Mouse (Mus musculus) midbrain, embryonic 10.5 days (tissue): ENCODE measurements around the gene Runx1. TPM values are rescaled to one million over a fixed set of nuclear protein-coding genes. Genes with fewer than 3 reads are reported as not detected.
A peak's percentile ranks its signal among the peaks of the same experiment; 100 is the strongest.

Source experiments
- DNase-seq: peaks from one replicate; pipeline ENCODE4 v3.0.0-alpha.2; 2017; ENCODE audit warnings: low spot score
- H3K27ac ChIP-seq: fragments of 300-500 bp; sonication (generic); replicated peaks from 2 replicates; pipeline ENCODE4 v1.5.1; 2016; ENCODE audit warnings: mild to moderate bottlenecking
- H3K27me3 ChIP-seq: fragments of 300-500 bp; sonication (generic); 2 replicates; pipeline ENCODE4 v1.6.1; 2016; ENCODE audit warnings: low read depth, mild to moderate bottlenecking; ENCODE audit not compliant: poor library complexity, severe bottlenecking
- H3K36me3 ChIP-seq: fragments of 300-500 bp; sonication (generic); 2 replicates; pipeline ENCODE4 v1.6.1; 2016; ENCODE audit warnings: mild to moderate bottlenecking, moderate library complexity
- H3K4me1 ChIP-seq: fragments of 300-500 bp; sonication (generic); 2 replicates; pipeline ENCODE4 v1.6.1; 2016
- H3K4me3 ChIP-seq: fragments of 300-500 bp; sonication (generic); 2 replicates; pipeline ENCODE4 v1.5.1; 2016; ENCODE audit warnings: mild to moderate bottlenecking, moderate library complexity
- H3K9me3 ChIP-seq: fragments of 300-500 bp; sonication (generic); replicated peaks from 2 replicates; pipeline ENCODE4 v1.6.1; 2016; ENCODE audit warnings: mild to moderate bottlenecking
- WGBS: fragments of 180-500 bp; shearing (Covaris S2); methylation state at CpG from one replicate; pipeline ENCODE4 v1.1.7; 2016; 5-methylcytosine and 5-hydroxymethylcytosine counted together
- polyA plus RNA-seq: library from polyadenylated mRNA; unstranded; fragments of >200 nt; fragmentation: Nextera tagmentation; extraction: Ambion mirVana; gene quantifications from 2 replicates; pipeline ENCODE4 v1.2.1, GENCODE M21; 2016

Runx1 gene
- polyA plus RNA-seq, 1 experiment from 2014 or later: 1.0 TPM

DNA sequence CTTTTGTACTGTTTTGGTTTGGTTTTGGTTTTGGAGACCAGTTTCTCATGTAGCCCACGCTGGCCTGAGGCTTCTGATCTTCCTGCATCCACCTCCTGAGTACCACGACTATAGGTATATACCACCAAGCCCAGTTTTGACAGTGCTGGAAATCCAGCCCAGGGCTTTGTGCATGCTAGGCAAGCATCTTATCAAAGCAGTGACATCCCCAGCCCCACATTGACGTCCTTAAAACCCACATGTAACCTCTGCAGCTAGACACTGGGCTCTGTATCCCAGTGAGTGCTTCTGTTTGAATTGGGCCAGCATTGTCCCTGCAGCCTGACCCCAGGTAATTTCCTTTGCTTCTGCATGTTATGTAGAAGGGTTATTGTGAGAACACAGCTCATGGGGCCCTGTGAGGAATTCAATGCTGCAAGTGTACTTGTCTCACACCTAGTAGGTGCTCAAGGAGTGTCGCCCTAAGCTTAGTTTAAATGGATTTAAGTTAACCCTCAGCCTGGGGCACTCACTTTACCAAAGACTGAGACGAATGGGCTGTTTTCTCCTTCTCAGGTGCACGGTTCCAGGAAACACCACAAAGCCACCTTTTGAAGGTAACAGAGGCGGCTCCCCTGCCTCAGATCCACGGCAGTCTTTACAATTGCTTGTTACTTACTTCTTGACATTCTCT is 15.2 kb downstream of the Runx1 start:
- DNase-seq: no peak
- H3K27ac ChIP-seq: no peak overlapping the region
- 0 out of 2 replicates have a peak, but pooled peaks cover 5% of the 10 kb centered on the region for H3K4me1 ChIP-seq
- no peaks in the 10 kb centered on the region for H3K36me3 ChIP-seq
- 83% methylated on average over 8 of the region's 8 CpGs for WGBS
- no peaks in the 10 kb centered on the region for H3K9me3 ChIP-seq
- H3K4me3 ChIP-seq: no peak overlapping the region
- no peaks in the 10 kb centered on the region for H3K27me3 ChIP-seq

DNA sequence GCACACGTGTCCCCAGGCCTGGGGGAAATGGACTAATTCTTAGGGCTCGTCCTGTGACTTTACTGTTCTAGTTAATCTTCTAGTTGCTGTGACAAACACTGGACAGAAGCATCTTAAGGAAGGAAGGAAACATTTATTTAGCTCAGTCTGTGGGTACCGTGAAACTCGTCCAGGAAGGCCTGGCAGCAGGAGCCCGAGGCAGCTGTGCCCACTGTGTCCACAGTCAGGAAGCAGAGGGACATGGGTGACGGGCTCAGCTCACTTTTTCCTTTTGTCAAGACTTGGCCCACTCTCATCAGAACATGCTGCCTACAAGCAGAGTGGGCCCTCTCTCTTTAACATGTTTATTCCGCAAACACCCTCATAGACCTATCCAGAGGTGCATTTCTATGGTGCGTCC is 18.2 kb downstream of the Runx1 start:
- no peaks in the 10 kb centered on the region for H3K36me3 ChIP-seq
- H3K27ac ChIP-seq: no peak overlapping the region
- H3K4me3 ChIP-seq: no peak overlapping the region
- 0 out of 2 replicates have a peak, but pooled peaks cover 5% of the 10 kb centered on the region for H3K4me1 ChIP-seq
- H3K9me3 ChIP-seq: no peaks in the 10 kb centered on the region
- whole genome bisulfite sequencing: 88% methylated on average over 8 of the region's 8 CpGs
- DNase-seq: no peak
- H3K27me3 ChIP-seq: no peaks in the 10 kb centered on the region

DNA sequence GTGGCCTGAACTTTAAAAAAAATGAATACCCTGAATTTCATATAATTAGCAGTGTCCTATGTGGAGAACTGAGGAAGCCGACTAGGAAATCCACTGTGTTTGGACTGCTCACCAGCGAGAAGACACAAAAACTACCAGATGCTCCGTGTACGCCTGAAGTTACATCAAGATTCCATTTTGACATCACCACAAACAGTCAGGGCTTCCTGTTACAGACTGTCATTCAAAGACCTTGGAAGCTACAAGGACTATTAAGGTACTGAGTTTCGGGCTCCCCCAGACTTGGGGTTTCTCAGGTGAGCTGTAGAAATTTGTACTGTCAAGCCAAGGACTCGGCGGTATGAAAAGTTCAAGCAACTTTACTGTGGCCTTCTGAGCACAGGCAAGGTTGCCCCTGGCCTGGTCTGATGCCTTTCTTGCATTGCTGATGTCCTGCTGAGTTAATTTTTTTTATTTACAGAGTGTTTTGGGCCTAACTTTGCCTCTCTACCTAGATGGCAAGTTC is 22.8 kb downstream of the Runx1 start:
- Histone ChIP-seq H3K4me1 (no peaks in the 10 kb centered on the region), H3K9me3 (no peaks in the 10 kb centered on the region), H3K27ac (no peak overlapping the region), H3K4me3 (no peak overlapping the region), H3K27me3 (no peaks in the 10 kb centered on the region), H3K36me3 (no peaks in the 10 kb centered on the region)
- no peak for DNase-seq
- WGBS: 96% methylated on average over 7 of the region's 7 CpGs

DNA sequence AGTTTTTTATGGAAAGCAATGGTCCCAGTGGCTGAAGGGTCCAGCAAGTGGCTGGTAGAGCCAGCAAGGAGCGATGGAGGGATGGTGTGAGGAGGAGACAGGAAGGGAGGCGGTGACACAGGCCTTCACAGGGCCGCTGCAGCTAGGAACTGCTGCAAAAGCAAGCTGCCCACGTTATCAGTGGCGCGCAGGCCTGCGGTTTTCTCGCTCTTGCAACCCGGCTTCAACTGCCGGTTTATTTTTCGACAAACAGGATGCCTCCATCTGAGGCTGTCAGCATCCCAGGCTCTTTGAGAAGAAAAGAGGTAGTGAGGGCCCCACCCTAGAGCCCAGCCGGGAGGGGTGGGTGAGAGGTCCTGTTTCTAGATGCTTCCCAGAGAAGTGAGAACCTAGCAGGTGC is 24.4 kb downstream of the Runx1 start:
- Histone ChIP-seq H3K4me3 (no peak overlapping the region), H3K4me1 (no peaks in the 10 kb centered on the region), H3K36me3 (no peaks in the 10 kb centered on the region), H3K9me3 (no peaks in the 10 kb centered on the region), H3K27ac (no peak overlapping the region), H3K27me3 (no peaks in the 10 kb centered on the region)
- no peak for DNase-seq
- WGBS: 80% methylated on average over 12 of the region's 12 CpGs

GRCm38 (mm10) chr16:92800845-92801244 is 25.1 kb downstream of the Runx1 start:
- Histone ChIP-seq H3K4me1 (no peaks in the 10 kb centered on the region), H3K4me3 (no peak overlapping the region), H3K36me3 (no peaks in the 10 kb centered on the region), H3K27me3 (no peaks in the 10 kb centered on the region), H3K9me3 (no peaks in the 10 kb centered on the region), H3K27ac (no peak overlapping the region)
- no peak for DNase-seq
- WGBS: 82% methylated on average over 5 of the region's 5 CpGs

DNA sequence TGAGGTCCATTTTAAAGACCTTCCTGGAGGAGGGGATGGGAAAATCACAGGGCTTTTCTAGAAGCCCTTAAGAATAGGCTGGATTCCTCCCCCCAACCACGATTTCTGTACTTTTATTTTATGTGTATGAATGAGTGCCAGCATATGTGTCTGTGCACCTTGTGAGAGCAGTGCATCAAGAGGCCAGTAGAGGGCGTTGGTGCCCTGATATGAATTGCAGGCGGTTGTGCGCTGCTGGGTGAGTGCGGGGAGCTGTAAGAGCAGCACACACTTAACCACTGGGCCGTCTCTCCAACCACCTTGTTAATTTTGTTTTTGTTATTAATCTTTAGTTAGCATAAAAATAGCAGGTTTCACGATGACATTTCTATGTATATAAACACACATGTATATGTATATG is 26.0 kb downstream of the Runx1 start:
- Histone ChIP-seq H3K4me3 (no peak overlapping the region), H3K4me1 (no peaks in the 10 kb centered on the region), H3K36me3 (no peaks in the 10 kb centered on the region), H3K9me3 (no peaks in the 10 kb centered on the region), H3K27ac (no peak overlapping the region), H3K27me3 (no peaks in the 10 kb centered on the region)
- no peak for DNase-seq
- WGBS: 89% methylated on average over 7 of the region's 7 CpGs

- 28% methylated on average over 6 of the region's 6 CpGs for WGBS
- Histone ChIP-seq H3K9me3 (no peaks in the 10 kb centered on the region), H3K4me3 (no peak overlapping the region), H3K4me1 (peaks cover 8% of the 10 kb centered on the region), H3K27me3 (no peaks in the 10 kb centered on the region), H3K27ac (peak overlapping the region; percentile 55; the same call in 1 of the 2 replicates), H3K36me3 (no peaks in the 10 kb centered on the region)
- DNase-seq: no peak
These were observed 31.8 kb downstream of the Runx1 start for GRCm38 (mm10) chr16:92794197-92794596.

- Histone ChIP-seq H3K36me3 (no peaks in the 10 kb centered on the region), H3K27me3 (no peaks in the 10 kb centered on the region), H3K27ac (peak overlapping the region; percentile 55; the same call in 1 of the 2 replicates), H3K9me3 (no peaks in the 10 kb centered on the region), H3K4me3 (no peak overlapping the region), H3K4me1 (peaks cover 8% of the 10 kb centered on the region)
- no peak for DNase-seq
- 70% methylated on average over 8 of the region's 8 CpGs for WGBS
These were observed 32.2 kb downstream of the Runx1 start for GRCm38 (mm10) chr16:92793741-92794140.

DNA sequence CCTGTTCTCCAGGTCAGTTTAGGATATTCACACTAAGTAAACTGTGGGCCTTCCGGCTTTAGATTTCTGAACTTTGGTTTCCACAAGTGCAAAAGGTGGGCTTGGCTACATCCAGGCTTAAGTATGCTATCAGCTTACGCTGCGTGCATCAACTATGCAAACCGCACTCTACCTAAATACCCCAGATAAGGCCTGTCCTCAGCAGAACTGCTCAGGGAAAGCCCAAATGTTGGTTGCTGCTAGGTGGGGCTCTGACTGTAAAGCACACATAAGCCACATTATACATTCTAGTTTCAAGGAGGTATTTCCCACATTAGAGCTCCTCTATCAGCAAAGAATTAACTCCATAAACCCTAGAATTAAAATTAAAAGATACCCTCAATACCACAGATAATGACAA is 33.0 kb downstream of the Runx1 start:
- H3K4me1 ChIP-seq: peaks cover 8% of the 10 kb centered on the region
- H3K4me3 ChIP-seq: no peak overlapping the region
- H3K27ac ChIP-seq: no peak overlapping the region
- no peaks in the 10 kb centered on the region for H3K9me3 ChIP-seq
- 92% methylated on average over 4 of the region's 4 CpGs for WGBS
- H3K36me3 ChIP-seq: no peaks in the 10 kb centered on the region
- H3K27me3 ChIP-seq: no peaks in the 10 kb centered on the region
- DNase-seq: no peak

- Histone ChIP-seq H3K27ac (no peak overlapping the region), H3K4me3 (no peak overlapping the region), H3K4me1 (peaks cover 8% of the 10 kb centered on the region), H3K27me3 (peaks cover 4% of the 10 kb centered on the region; the same call in 1 of the 2 replicates), H3K9me3 (no peaks in the 10 kb centered on the region), H3K36me3 (no peaks in the 10 kb centered on the region)
- 81% methylated on average over 6 of the region's 6 CpGs for WGBS
- no peak for DNase-seq
These were observed 35.3 kb downstream of the Runx1 start for GRCm38 (mm10) chr16:92790601-92791000.

- Histone ChIP-seq H3K27ac (no peak overlapping the region), H3K4me1 (peaks cover 13% of the 10 kb centered on the region), H3K4me3 (no peak overlapping the region), H3K9me3 (no peaks in the 10 kb centered on the region), H3K36me3 (no peaks in the 10 kb centered on the region), H3K27me3 (peaks cover 4% of the 10 kb centered on the region; the same call in 1 of the 2 replicates)
- WGBS: 91% methylated on average over 4 of the region's 4 CpGs
- no peak for DNase-seq
These were observed 36.1 kb downstream of the Runx1 start for GRCm38 (mm10) chr16:92789840-92790239.

- peaks cover 16% of the 10 kb centered on the region for H3K4me1 ChIP-seq
- H3K36me3 ChIP-seq: no peaks in the 10 kb centered on the region
- 65% methylated on average over 11 of the region's 11 CpGs for WGBS
- H3K4me3 ChIP-seq: no peak overlapping the region
- DNase-seq: no peak
- H3K27me3 ChIP-seq: peaks cover 4% of the 10 kb centered on the region; the same call in 1 of the 2 replicates
- no peak overlapping the region for H3K27ac ChIP-seq
- H3K9me3 ChIP-seq: no peaks in the 10 kb centered on the region
These were observed 37.5 kb downstream of the Runx1 start for GRCm38 (mm10) chr16:92788446-92788845.

DNA sequence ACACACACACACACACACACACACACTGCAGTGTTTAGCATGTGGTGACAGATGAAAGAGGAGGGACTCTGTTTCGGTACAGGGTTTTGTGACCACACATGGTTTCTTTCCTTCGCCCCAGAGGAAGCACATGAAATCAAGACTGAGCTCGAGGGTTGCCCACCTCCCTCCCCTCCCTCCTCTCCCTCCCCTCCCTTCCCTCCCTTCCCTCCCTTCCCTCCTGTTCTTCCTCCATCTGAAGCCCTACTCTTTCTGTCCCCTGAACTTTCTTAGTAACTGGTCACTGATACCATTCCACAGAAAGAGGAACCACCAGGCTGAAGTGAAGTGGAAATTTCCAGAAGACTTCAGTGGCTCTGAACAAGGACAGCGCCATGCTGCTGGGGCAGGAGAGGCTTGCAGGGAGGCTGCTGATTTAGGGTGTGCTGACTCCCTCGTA is 39.0 kb downstream of the Runx1 start:
- peaks cover 19% of the 10 kb centered on the region for H3K4me1 ChIP-seq
- peaks cover 7% of the 10 kb centered on the region; the same call in 1 of the 2 replicates for H3K27me3 ChIP-seq
- H3K9me3 ChIP-seq: no peaks in the 10 kb centered on the region
- H3K27ac ChIP-seq: no peak overlapping the region
- H3K36me3 ChIP-seq: no peaks in the 10 kb centered on the region
- DNase-seq: no peak
- no peak overlapping the region for H3K4me3 ChIP-seq
- WGBS: 77% methylated on average over 5 of the region's 5 CpGs
